Mouse (Mus musculus) midbrain, embryonic 10.5 days (tissue): Measurements from ENCODE around the gene Brinp1. TPM values are rescaled to one million over a fixed set of nuclear protein-coding genes. Genes with fewer than 3 reads are reported as not detected.

Source experiments
- DNase-seq: peaks from one replicate; pipeline ENCODE4 v3.0.0-alpha.2; 2017; ENCODE audit warnings: low spot score
- H3K27ac ChIP-seq: fragments of 300-500 bp; sonication (generic); replicated peaks from 2 replicates; pipeline ENCODE4 v1.5.1; 2016; ENCODE audit warnings: mild to moderate bottlenecking
- H3K27me3 ChIP-seq: fragments of 300-500 bp; sonication (generic); 2 replicates; pipeline ENCODE4 v1.6.1; 2016; ENCODE audit warnings: low read depth, mild to moderate bottlenecking; ENCODE audit not compliant: poor library complexity, severe bottlenecking
- H3K36me3 ChIP-seq: fragments of 300-500 bp; sonication (generic); 2 replicates; pipeline ENCODE4 v1.6.1; 2016; ENCODE audit warnings: mild to moderate bottlenecking, moderate library complexity
- H3K4me1 ChIP-seq: fragments of 300-500 bp; sonication (generic); 2 replicates; pipeline ENCODE4 v1.6.1; 2016
- H3K4me3 ChIP-seq: fragments of 300-500 bp; sonication (generic); 2 replicates; pipeline ENCODE4 v1.5.1; 2016; ENCODE audit warnings: mild to moderate bottlenecking, moderate library complexity
- H3K9me3 ChIP-seq: fragments of 300-500 bp; sonication (generic); replicated peaks from 2 replicates; pipeline ENCODE4 v1.6.1; 2016; ENCODE audit warnings: mild to moderate bottlenecking
- WGBS: fragments of 180-500 bp; shearing (Covaris S2); methylation state at CpG from one replicate; pipeline ENCODE4 v1.1.7; 2016; 5-methylcytosine and 5-hydroxymethylcytosine counted together
- polyA plus RNA-seq: library from polyadenylated mRNA; unstranded; fragments of >200 nt; fragmentation: Nextera tagmentation; extraction: Ambion mirVana; gene quantifications from 2 replicates; pipeline ENCODE4 v1.2.1, GENCODE M21; 2016

Brinp1 gene
- 1.8 and 6.0 TPM in 2 replicates for polyA plus RNA-seq

GRCm38 (mm10) chr4:68954322-68954901 is at the start of gene Brinp1:
TSS of gene Brinp1 (minus strand) at chr4:68954397.
- H3K36me3 ChIP-seq = no peaks in the 10 kb centered on the region
- H3K4me3 ChIP-seq = peak within 1 kb of the TSS; percentile 63
- H3K27ac ChIP-seq = peak within 1 kb of the TSS; percentile 53; the same call in 1 of the 2 replicates
- peak; percentile 81 for DNase-seq
- H3K9me3 ChIP-seq = no peaks in the 10 kb centered on the region
- H3K27me3 ChIP-seq = peaks cover 45% of the 10 kb centered on the region
- H3K4me1 ChIP-seq = peaks cover 17% of the 10 kb centered on the region
- 1% methylated on average over 32 of the region's 33 CpGs for WGBS

- H3K9me3 ChIP-seq = no peaks in the 10 kb centered on the region
- no peak for DNase-seq
- peaks cover 17% of the 10 kb centered on the region for H3K4me1 ChIP-seq
- no peak overlapping the region for H3K4me3 ChIP-seq
- WGBS = 76% methylated on average over 2 of the region's 2 CpGs
- H3K36me3 ChIP-seq = no peaks in the 10 kb centered on the region
- peaks cover 34% of the 10 kb centered on the region for H3K27me3 ChIP-seq
- no peak overlapping the region for H3K27ac ChIP-seq
Observed at GRCm38 (mm10) chr4:68957265-68957664, 3.1 kb upstream of the Brinp1 start.

GRCm38 (mm10) chr4:68955621-68956020 is 1.4 kb upstream of the Brinp1 start:
- no peak overlapping the region for H3K27ac ChIP-seq
- peaks cover 45% of the 10 kb centered on the region for H3K27me3 ChIP-seq
- no peak overlapping the region for H3K4me3 ChIP-seq
- H3K36me3 ChIP-seq = no peaks in the 10 kb centered on the region
- peak; percentile 58 for DNase-seq
- H3K4me1 ChIP-seq = peaks cover 17% of the 10 kb centered on the region
- no peaks in the 10 kb centered on the region for H3K9me3 ChIP-seq
- 8% methylated on average over 4 of the region's 4 CpGs for WGBS

GRCm38 (mm10) chr4:68953667-68954321 is 403 bp downstream of the Brinp1 start:
- WGBS = under 1% methylated on average over 40 of the region's 40 CpGs
- Histone ChIP-seq H3K4me3 (peak overlapping the region; percentile 63), H3K36me3 (no peaks in the 10 kb centered on the region), H3K9me3 (no peaks in the 10 kb centered on the region), H3K4me1 (peaks cover 17% of the 10 kb centered on the region), H3K27me3 (peaks cover 45% of the 10 kb centered on the region), H3K27ac (peak overlapping the region; percentile 53; the same call in 1 of the 2 replicates)
- no peak for DNase-seq

- H3K27me3 ChIP-seq = peaks cover 45% of the 10 kb centered on the region
- no peaks in the 10 kb centered on the region for H3K9me3 ChIP-seq
- H3K27ac ChIP-seq = no peak overlapping the region
- peak; percentile 11 for DNase-seq
- peaks cover 17% of the 10 kb centered on the region for H3K4me1 ChIP-seq
- peak overlapping the region; percentile 63 for H3K4me3 ChIP-seq
- H3K36me3 ChIP-seq = no peaks in the 10 kb centered on the region
- 17% methylated on average over 8 of the region's 8 CpGs for WGBS
Observed at GRCm38 (mm10) chr4:68953131-68953551, 1.1 kb downstream of the Brinp1 start.

- no peaks in the 10 kb centered on the region for H3K9me3 ChIP-seq
- H3K36me3 ChIP-seq = no peaks in the 10 kb centered on the region
- WGBS = 8% methylated on average over 2 of the region's 2 CpGs
- H3K4me1 ChIP-seq = peaks cover 17% of the 10 kb centered on the region
- H3K27ac ChIP-seq = no peak overlapping the region
- DNase-seq = peak; percentile 52
- H3K27me3 ChIP-seq = peaks cover 44% of the 10 kb centered on the region
- no peak overlapping the region for H3K4me3 ChIP-seq
Observed at GRCm38 (mm10) chr4:68950556-68950955, 3.6 kb downstream of the Brinp1 start.

- no peaks in the 10 kb centered on the region for H3K27me3 ChIP-seq
- WGBS = 94% methylated on average over 2 of the region's 2 CpGs
- no peak overlapping the region for H3K4me3 ChIP-seq
- H3K4me1 ChIP-seq = no peaks in the 10 kb centered on the region
- DNase-seq = no peak
- no peaks in the 10 kb centered on the region for H3K36me3 ChIP-seq
- H3K27ac ChIP-seq = no peak overlapping the region
- H3K9me3 ChIP-seq = no peaks in the 10 kb centered on the region
Observed at GRCm38 (mm10) chr4:68942938-68943337, 11.3 kb downstream of the Brinp1 start.

- Histone ChIP-seq H3K27me3 (no peaks in the 10 kb centered on the region), H3K4me3 (no peak overlapping the region), H3K36me3 (no peaks in the 10 kb centered on the region), H3K27ac (no peak overlapping the region), H3K9me3 (no peaks in the 10 kb centered on the region), H3K4me1 (no peaks in the 10 kb centered on the region)
- DNase-seq = no peak
- WGBS = 73% methylated on average over 3 of the region's 3 CpGs
Observed at GRCm38 (mm10) chr4:68930022-68930421, 24.2 kb downstream of the Brinp1 start.

- Histone ChIP-seq H3K27me3 (no peaks in the 10 kb centered on the region), H3K9me3 (no peaks in the 10 kb centered on the region), H3K36me3 (no peaks in the 10 kb centered on the region), H3K27ac (no peak overlapping the region), H3K4me3 (no peak overlapping the region), H3K4me1 (no peaks in the 10 kb centered on the region)
- WGBS = 79% methylated on average over 2 of the region's 2 CpGs
- no peak for DNase-seq
Observed at GRCm38 (mm10) chr4:68926091-68926490, 28.1 kb downstream of the Brinp1 start.

- Histone ChIP-seq H3K9me3 (no peaks in the 10 kb centered on the region), H3K27ac (no peak overlapping the region), H3K27me3 (no peaks in the 10 kb centered on the region), H3K4me1 (no peaks in the 10 kb centered on the region), H3K36me3 (no peaks in the 10 kb centered on the region), H3K4me3 (no peak overlapping the region)
- 80% methylated on average over 1 of the region's 1 CpGs for WGBS
- DNase-seq = no peak
Observed at GRCm38 (mm10) chr4:68922944-68923343, 31.3 kb downstream of the Brinp1 start.

GRCm38 (mm10) chr4:68922504-68922903 is 31.7 kb downstream of the Brinp1 start:
- Histone ChIP-seq H3K36me3 (no peaks in the 10 kb centered on the region), H3K9me3 (no peaks in the 10 kb centered on the region), H3K4me3 (no peak overlapping the region), H3K27me3 (no peaks in the 10 kb centered on the region), H3K27ac (no peak overlapping the region), H3K4me1 (no peaks in the 10 kb centered on the region)
- DNase-seq = no peak
- 96% methylated on average over 1 of the region's 1 CpGs for WGBS

GRCm38 (mm10) chr4:68920127-68920526 is 34.1 kb downstream of the Brinp1 start:
- Histone ChIP-seq H3K9me3 (no peaks in the 10 kb centered on the region), H3K4me3 (no peak overlapping the region), H3K27me3 (no peaks in the 10 kb centered on the region), H3K36me3 (no peaks in the 10 kb centered on the region), H3K27ac (no peak overlapping the region), H3K4me1 (no peaks in the 10 kb centered on the region)
- WGBS = 84% methylated on average over 3 of the region's 3 CpGs
- DNase-seq = no peak

- WGBS = 69% methylated on average over 3 of the region's 3 CpGs
- no peak for DNase-seq
- Histone ChIP-seq H3K27me3 (no peaks in the 10 kb centered on the region), H3K4me3 (no peak overlapping the region), H3K27ac (no peak overlapping the region), H3K9me3 (no peaks in the 10 kb centered on the region), H3K36me3 (no peaks in the 10 kb centered on the region), H3K4me1 (no peaks in the 10 kb centered on the region)
Observed at GRCm38 (mm10) chr4:68910942-68911341, 43.3 kb downstream of the Brinp1 start.
